Mouse (Mus musculus): Measurements from ENCODE around the gene Zfp219.

Gene Zfp219

GRCm38 (mm10) chr14:51994453-51994852 is 26.1 kb downstream of the Zfp219 start:
- no peak for TF ChIP-seq GATA4 (IDR thresholded peaks at IDR 0.05; ENCODE audit: insufficient replicate concordance, low read length)

GRCm38 (mm10) chr14:51989461-51989970 is 31.0 kb downstream of the Zfp219 start:
- TF ChIP-seq GATA4 (IDR thresholded peaks at IDR 0.05; ENCODE audit: insufficient replicate concordance, low read length): no peak

- no peak for TF ChIP-seq GATA4 (IDR thresholded peaks at IDR 0.05; ENCODE audit: insufficient replicate concordance, low read length)
Observed at GRCm38 (mm10) chr14:51988731-51989130, 31.8 kb downstream of the Zfp219 start.

GRCm38 (mm10) chr14:51987177-51987576 is 33.4 kb downstream of the Zfp219 start:
- no peak for TF ChIP-seq GATA4 (IDR thresholded peaks at IDR 0.05; ENCODE audit: insufficient replicate concordance, low read length)

- no peak for TF ChIP-seq GATA4 (IDR thresholded peaks at IDR 0.05; ENCODE audit: insufficient replicate concordance, low read length)
Observed at GRCm38 (mm10) chr14:51986153-51986505, 34.4 kb downstream of the Zfp219 start.

- TF ChIP-seq GATA4 (IDR thresholded peaks at IDR 0.05; ENCODE audit: insufficient replicate concordance, low read length): no peak
Observed at GRCm38 (mm10) chr14:51985301-51986152, 35.0 kb downstream of the Zfp219 start.

GRCm38 (mm10) chr14:51984247-51985231 is 36.0 kb downstream of the Zfp219 start, which contains the start of gene Arhgef40:
Gene Arhgef40 (plus strand): TSS chr14:51984719.
- TF ChIP-seq GATA4 (IDR thresholded peaks at IDR 0.05; ENCODE audit: insufficient replicate concordance, low read length): no peak

GRCm38 (mm10) chr14:51983855-51984246 is 36.7 kb downstream of the Zfp219 start:
- TF ChIP-seq GATA4 (IDR thresholded peaks at IDR 0.05; ENCODE audit: insufficient replicate concordance, low read length): no peak

GRCm38 (mm10) chr14:51983251-51983650 is 37.3 kb downstream of the Zfp219 start:
- no peak for TF ChIP-seq GATA4 (IDR thresholded peaks at IDR 0.05; ENCODE audit: insufficient replicate concordance, low read length)

GRCm38 (mm10) chr14:51979252-51979651 is 41.3 kb downstream of the Zfp219 start:
- TF ChIP-seq GATA4 (IDR thresholded peaks at IDR 0.05; ENCODE audit: insufficient replicate concordance, low read length): no peak

- no peak for TF ChIP-seq GATA4 (IDR thresholded peaks at IDR 0.05; ENCODE audit: insufficient replicate concordance, low read length)
Observed at GRCm38 (mm10) chr14:51967400-51967799, 53.1 kb downstream of the Zfp219 start.

- no peak for TF ChIP-seq GATA4 (IDR thresholded peaks at IDR 0.05; ENCODE audit: insufficient replicate concordance, low read length)
Observed at GRCm38 (mm10) chr14:51960316-51960715, 60.2 kb downstream of the Zfp219 start.
